Mouse (Mus musculus) kidney, adult 11 months (tissue): ENCODE results near the gene Fam169b.

Experiments used
- DNase-seq: peaks from one replicate; pipeline ENCODE4 v3.0.0; 2022

The Fam169b gene

DNA sequence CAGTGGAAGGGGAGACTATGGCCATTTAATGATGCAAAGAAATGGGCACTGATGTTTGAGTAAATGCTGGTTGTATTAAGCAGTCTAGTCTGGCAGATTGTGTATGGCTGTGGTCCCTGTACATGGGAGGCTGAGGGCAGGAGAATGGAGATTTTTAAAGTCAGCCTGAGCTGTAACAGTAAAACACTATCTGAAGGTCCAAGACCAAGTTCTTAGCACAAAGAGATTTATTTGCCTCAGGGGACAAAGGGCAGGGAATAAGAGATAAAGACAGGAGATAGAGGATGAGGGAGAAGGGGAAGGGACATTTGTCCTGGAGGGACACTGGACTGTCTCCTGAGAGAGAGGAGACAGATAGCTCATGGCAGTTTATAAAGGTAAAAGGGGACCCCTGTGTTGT, at the start of gene Fam169b:
Fam169b (plus strand) TSS at position 325 of the 400 bp plus-strand sequence.
- DNase-seq: no peak

DNA sequence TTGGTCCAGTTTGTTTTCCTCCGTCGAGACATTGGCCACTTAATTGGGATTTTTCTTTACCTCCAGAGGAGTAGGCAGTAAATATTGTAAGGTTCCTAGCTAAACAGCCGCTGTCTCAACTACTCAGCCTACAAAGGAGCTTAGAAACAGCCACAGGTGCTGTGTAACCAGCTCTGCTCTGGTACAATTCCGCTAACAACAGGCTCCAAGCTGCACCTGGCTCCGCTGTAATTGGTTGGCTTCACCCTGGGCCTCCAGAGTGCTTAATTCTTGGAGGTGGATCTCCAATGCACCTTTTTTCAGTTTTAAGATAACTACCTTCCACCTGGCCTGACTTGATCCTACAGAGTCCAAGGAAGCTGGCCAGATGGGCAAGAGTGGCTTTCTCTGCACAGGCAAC, 49.6 kb upstream of the Fam169b start:
- no peak for DNase-seq

DNA sequence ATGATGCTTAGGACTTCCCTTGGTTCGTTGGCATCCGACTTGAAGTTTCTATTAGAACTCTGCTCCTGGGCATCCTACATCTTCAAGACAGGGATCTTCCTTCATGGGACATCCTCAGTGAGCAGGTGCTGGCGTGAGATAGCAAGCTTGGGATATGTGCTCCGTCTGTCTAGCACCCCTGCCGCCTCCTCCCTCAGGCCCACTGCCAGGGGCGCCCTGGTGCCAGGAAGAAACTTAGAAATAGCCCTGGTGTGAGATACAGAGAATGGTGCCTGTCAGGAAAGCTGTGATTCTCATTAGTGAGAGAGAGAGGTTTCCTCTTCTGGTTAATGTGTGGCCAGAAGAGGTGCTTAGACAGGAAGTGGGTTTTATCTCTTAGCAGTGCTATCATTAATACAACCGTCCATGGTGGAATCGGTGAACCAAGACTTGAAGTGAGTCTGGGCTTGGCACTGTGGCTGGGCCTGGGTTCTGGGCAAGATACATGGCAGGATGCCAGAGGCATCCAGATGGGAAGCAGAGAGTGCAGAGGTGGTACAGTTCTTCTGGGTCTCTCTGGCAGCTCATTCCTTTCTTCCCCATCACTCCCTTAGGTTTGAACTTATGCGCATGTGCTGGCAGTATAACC, 48.1 kb upstream of the Fam169b start:
- DNase-seq: no peak

DNA sequence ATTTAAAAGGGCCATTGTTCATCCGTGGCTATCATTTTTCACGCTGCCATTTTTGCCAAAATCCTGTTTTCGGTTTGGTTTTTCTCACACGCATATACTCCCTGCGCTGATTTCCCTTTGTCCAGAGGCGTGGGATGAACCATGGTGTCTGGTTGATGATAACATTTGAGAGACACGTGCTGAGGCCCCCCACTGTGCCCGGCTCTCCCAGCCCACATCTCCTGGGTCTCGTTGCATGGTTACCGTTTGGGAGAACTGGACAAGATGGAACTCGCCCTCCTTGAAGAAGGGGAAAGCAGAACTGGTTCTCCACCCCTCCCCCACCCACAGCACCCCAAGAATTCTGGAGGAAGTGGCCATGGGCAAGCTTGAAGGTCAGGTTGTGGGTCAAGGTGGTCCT, 46.6 kb upstream of the Fam169b start:
- no peak for DNase-seq

DNA sequence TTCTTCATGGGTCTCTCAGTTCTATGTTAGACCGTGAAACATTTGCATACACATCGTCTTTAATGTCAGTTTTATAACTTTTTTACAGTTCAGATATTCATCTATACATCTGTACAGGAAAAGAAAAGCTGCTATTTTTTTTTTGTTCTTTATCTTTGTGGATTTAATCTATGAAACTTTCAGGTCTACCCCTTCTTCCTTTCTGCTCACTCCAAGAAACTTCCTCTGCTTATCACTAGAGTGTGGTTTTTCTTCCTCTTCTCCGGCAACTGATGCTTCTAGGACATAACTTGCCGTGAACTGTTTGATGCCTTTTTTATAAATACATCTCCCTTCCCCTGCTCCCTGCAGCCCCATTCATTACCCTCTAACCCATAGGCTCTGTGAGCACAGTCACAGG, 46.0 kb upstream of the Fam169b start:
- no peak for DNase-seq

DNA sequence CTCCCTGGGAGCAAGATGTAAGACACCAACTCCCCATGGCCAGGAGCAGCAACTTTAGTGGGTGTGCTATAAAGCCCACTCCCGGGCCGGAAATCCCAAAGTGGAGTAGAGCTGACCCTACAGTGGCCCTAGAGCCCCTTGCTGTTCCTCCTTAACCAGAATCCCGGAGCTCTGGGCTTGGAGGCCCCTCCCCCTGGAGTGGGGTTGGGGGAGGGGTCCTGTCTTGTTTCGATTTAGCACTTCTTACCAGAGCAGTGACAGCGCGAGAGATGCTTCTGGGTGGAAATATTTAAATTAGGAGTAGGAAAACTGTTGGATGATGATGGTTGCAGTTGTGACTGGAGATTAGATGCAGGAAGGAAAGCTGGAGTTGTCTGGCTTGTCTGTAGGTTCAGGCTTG, 45.1 kb upstream of the Fam169b start:
- no peak for DNase-seq

DNA sequence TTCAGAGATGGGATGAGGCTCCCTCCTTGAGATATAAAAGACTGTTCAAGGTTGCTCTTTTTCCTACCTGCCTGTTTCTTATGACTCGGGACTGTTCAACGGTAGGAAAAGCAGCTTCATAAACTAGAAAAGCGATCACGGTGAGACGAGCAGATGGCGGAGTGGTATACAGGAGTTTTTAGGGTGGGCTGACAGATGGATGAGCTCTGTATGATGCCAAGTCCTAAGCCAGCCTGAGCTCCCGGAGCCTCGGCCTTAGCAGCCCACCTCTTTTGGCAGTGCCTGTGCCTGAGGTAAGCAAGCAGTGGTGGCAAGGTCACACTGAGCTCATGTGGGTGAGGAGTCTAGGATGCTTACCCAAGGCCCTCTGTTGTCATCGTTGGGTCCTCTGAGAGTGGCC, 42.8 kb upstream of the Fam169b start:
- DNase-seq: no peak

DNA sequence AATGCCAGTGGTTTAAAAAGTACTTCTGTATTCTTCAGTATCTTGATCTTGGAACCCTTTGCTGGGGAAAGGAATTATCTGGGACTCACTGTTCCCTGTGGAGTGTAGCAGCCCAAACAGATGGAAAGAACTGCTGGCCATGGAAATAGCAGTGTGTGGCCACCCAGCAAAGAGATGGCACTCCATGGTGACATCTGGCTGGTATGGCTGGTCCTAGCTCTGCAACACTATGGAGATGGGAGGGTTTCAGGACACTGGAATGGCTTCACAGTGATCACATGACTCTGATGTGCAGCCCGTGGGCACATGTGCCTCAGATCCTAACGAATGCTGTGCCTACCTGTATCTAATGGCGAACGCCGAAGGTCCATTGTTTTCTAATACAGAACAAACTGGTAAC, 41.1 kb upstream of the Fam169b start:
- no peak for DNase-seq

DNA sequence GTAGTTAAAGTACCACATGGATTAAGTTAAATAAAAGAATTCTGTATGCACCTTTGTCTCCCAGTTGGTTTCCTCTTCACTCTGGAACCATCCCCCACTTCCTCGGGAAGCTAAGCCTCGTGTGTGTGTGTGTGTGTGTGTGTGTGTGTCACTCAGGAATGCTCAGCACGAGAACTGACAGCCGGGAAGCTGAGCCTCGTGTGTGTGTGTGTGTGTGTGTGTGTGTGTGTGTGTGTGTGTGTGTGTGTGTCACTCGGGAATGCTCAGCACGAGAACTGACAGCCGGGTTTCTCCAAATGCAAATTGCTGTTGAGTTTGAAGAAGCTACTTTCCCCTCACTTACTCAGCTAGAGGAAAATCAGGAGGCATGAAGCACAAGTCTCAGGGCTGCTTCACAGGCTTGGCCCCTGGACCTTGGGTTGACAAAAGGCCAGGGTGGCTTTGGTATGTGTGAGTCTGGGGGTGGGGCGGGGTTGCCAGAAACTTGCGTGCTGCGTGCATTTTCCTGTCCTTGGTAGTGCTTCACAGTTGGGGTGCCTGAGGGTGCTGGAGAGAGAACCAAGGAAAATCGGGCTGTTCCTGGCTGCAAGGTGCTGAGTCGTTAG, 39.9 kb upstream of the Fam169b start:
- peak; percentile 32 for DNase-seq

DNA sequence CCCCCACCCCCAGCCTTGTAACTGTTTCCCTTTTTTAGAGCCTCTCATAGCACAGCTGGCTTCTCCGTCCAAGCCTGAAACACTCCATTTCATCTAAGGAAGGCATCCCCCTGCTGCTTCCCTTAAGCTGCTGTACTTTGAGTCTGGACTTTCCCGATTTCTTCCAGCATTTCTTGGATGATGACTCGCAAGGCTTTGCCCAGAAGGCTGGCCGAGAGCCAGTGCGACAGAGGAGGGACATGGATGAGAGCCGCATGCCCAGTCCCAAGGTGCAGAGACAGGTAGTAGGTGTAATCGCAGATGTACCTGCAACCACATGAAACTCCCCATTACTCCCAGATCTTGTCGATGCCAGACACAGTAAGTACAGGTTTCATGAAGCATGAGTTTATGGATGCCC, 36.8 kb upstream of the Fam169b start:
- DNase-seq: peak; percentile 42

DNA sequence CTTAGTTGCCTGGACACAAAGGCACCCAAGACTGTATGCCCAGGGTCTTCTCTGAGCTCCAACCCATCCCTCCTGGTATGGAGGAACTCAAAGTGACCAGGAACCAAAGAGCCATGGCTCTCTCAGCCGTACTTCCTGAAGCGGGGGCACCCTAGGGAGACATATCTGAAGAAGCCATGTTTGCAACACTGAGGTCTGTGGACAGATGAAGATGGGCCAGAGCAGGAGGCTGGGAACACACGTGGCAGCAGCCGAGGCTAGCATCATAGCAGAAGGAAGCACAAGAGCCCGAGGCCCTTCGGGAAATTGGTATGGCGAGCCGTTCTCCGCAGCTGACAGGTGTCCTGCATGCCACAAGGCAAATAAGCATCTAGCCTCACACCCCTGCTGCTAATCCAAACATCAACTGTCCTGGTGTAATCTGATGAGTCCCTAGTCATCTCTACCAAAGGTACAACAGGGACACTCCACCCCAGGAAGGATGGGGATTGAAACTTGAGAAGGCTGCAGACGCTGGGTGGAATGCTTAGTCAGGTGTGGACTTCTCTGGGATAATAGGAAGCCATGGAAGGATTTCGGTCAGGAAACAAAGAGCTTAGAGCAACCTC, 34.3 kb upstream of the Fam169b start:
- no peak for DNase-seq

DNA sequence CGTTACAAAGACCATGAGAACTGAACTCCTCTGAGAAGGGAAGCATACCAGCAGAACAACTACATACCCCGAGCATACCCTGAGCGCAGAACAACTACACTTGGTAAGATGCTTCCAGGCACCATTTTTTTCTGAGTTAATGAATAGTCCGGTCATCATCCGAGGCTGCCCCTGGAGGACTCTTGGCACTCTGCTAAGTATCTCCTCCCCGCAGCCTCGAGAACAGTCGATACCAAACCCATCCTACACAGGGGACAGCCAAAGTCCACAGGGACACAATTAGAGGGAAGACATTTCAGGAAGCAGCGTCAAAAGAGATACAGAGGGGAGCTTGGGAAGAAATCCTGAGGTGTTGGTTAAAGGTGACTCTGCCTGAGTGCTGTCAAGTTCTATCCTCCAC, 32.4 kb upstream of the Fam169b start:
- DNase-seq: peak; percentile 38

DNA sequence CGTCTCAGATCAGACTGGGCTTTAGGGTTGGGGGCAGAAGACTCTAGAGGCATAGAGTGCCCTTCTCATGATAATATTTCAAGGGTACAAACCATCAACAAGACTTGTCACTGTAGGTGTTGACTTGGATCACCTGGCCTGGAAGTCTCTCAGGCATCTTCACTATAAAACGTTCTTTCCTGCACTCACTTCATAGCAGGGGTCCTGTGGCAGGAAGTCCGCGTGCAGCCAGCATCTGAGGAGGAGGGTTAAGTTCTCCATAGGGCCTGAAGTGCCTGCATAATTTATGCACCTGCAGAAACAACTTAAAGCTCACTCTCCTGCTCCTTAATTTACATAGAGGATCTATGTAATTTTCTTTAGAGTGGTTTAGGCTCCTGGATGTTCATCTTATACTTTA, 28.0 kb upstream of the Fam169b start:
- no peak for DNase-seq

DNA sequence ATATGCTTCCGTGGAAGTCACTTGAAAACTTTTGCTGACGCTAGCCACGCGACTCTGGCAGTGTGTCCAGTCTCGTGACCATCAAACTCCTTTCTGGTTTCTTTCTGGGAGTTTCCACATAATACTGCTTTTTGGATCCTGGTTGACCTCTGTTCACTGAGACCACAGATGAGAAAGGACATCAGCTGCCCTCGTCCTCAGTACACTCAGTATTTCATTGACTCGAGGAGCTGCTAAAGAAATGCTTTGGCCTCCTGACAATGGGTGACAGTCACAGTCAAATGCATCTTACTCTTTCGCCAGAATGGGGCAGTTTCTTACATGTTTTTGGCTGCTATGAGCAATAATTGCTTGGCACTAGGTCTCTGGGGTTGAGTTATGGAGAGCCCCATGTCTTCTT, 27.4 kb upstream of the Fam169b start:
- no peak for DNase-seq

DNA sequence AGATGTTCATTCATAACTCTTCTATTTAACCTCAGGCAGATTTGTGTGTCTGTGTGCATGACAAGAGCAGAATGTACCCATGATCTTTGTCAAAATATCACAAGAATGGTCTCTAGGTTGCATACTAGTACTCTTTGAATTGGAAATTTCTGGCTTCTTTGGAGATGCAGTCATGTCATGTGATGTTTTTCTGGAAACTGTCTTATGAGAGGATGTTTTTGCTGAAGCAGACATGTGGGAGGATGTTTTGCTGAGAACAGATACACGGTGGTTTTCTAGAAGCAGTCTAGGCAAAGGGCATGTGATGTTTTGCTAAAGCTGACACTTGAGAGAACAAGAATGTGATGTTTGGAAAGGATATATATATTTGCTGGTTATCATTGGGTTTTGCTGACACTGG, 23.2 kb upstream of the Fam169b start:
- DNase-seq: no peak

DNA sequence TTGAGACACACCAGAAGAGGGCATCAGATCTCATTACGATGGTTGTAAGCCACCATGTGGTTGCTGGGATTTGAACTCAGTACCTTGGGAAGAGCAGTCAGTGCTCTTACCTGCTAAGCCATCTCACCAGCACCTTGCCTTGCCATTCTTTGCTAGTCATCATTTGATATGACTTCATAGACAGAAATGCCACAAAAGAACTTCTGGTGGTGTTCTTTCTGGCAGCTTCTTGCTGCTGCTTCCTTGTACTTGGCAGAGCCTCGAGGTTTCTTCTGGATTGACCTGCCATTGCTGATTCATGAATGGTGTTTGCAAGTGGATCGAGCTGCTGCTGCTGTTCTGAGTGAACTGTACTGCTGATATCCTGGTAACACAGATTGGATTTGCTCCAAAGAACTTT, 22.7 kb upstream of the Fam169b start:
- DNase-seq: no peak

DNA sequence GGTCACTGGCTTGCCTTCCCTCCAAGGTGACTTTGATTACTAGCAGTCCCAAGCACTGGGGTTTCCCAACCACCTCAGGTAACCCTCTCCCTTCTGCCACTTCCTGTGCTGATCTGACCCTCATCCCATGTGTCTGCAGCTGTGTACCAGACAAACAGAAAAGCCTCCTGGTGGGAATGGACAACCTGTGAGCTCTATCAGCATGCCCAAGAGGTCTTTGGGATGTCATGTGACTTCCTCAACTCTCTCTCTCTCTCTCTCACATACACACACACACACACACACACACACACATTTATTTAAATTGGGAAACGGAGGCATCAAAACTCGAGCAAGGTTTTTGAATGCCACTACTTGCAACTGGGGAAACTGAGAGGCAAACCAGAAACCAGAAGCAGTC, 15.9 kb upstream of the Fam169b start:
- DNase-seq: no peak

DNA sequence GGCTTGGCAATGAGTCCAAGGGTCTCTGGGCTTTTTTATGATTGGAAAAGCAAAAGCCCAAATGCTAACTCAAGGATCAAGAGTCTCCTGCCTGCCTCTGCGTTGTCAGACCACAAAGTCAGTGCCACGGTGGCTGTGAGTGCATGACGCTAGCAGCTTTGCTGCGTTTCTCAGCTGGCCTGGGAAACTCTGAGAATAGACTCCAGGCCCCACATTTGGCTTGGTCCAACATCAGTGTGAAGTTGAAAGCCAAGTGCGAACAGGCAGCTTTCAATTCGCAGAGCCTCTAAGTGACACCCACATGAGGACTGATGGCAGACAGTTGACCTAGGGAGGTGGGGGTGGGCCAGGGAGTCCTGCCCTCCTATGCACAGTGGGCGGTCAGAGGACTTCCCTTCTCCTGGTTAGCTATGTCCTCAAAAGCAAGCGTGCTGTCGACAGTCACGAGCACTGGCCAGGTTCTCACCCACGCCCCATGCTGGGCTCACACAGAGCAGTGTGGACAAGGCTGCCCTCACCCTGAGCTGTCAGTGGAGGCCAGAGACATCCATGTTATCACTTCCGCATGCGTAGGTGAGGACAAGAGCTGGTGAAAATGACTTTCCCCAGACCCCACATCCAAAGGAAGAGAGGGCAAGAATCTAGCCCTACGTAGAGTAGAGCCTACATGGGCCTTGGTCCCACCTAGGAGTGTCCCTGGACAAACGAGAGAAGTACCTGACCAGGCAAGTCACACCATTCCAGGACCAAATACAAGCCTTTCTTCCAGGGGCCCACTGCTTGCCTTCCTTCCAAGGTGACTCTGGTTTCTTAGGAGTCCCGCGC, 15.1 kb upstream of the Fam169b start:
- no peak for DNase-seq

DNA sequence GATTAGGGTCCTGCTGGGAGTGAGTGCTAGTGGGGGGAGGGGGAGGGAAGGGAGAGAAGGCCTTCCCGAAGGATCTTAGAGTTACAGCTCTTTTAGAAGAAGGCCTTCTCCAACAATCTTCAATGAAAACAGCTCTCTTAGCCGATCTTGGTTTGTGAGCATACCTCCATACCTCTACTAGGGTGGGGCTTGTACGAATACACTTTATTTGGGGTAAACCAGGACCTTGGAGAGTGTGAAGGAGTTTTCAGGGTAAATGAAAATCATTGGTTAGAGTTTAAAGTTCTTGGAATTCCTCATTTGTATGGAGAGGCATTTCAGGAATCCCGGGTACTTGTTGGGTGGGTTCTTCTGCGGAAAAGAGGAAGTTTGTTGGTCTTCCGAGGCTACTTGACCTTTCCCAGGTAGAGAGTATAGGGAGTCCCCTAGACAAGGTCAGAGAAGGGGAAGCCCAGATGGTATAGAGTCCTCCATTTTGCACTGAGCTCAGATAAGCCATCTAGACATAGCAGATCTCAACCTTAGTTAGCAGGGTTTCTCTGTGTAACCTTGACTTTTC, 14.0 kb upstream of the Fam169b start:
- DNase-seq: no peak

DNA sequence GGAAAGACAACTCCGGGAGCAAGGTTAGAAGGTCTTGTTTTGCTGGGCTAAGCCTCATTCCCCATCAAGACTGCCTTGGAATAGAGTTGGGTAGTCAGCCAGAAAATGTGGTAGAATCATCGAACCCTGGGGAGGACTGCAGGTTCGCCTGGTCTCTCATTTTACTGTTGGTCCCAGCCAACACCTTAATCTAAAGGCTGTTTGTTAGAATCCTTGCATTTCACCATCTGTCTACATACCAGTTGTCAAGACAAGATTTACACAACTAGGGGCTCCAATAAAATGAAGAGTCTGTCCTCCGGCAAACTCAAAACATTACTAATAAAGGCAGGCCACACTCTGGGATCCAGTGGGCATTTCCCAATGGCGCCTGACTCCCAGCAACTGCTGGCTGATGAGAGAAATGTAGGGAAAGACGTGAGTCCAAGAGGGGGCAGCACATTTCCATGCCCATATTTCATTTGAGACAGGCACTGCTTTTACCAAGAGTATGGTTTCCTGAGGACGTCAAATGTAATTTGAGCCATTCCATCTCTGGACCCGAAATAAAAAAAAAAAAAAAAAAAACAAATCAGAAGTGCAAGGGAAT, 10.9 kb upstream of the Fam169b start:
- DNase-seq: no peak

DNA sequence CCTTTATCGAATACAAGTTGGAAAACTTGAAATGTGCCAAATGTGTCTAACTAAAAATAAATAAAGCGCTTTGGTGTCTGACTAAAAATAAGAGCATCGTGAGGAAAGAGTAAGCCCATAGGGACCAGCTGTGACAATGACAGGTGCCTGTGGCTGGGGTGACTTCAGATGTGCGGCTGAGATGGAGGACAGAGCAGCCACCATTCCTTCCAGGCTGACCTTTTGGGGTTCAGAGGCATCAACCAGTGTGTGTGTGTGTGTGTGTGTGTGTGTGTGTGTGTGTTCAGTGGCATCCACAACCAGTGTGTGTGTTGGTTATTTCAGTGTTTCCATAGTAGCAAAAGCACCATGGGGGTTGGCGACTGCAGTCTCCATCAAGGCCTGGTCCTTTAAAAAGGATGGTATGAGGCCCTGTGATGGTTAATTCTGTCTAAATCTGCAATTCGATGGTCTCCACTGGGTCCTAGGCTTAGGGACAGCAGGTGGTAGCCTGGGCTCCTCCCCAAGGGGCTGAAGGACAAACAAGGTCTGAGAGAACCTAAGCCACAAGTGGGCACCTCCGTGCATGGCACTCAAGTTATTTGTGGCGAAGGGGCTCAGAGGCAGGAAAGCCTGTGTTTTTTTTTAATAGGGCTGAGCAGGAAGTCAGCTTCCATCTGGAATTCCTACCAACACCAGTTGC, 10.2 kb upstream of the Fam169b start:
- no peak for DNase-seq

DNA sequence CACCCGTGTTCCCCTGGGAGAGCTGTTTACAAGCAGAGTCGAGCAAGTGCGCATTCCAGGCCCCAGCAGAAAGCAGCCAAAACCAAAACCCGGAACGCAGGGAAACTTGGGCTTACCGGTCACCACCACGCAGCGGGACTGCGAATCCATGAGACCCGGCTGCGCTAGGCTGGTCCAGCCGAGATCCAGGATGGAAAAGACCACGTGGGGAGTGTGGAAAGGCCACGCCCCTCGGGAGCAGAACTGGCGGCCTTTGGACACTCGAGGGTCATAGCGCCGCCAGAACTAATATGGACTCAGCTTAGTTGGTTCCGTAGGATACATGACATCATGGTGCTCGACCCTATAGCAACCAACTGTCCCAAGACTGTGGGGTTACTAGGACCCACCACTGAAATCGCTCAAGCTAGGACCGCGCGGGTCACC, 9.6 kb upstream of the Fam169b start, which contains the start of gene Pgpep1l:
Pgpep1l (minus strand) TSS at position 206 of the 426 bp plus-strand sequence.
- peak; percentile 80 for DNase-seq
